Mouse (Mus musculus): ENCODE data around the gene Ppp3cb. TPM values are rescaled to one million over a fixed set of nuclear protein-coding genes. Genes with fewer than 3 reads are reported as not detected.
"Not testable (repeated sequence)": the region's sequence is repeated elsewhere in the genome, so short reads cannot be mapped to it uniquely, and the experiment has no call there.

Ppp3cb gene
- total RNA-seq, 1 experiment: 32.0 TPM

- in situ Hi-C loops (cut with MboI; ENCODE audit: low sequenced_read_pairs in 2 of 2, unreplicated experiment in 2 of 2): loop anchor here in 1 of 2 experiments (5.0 kb wide), 1 partner anchor 81 kb away; the partner anchor contains the start of gene Myoz1
- no peaks in the 10 kb centered on the region for H3K4me1 ChIP-seq (ENCODE audit: control insufficient read depth in 2 of 2, insufficient read depth in 2 of 2, low read length in 2 of 2, poor library complexity in 1 of 2)
- no peak overlapping the region for H3K4me3 ChIP-seq (ENCODE audit: insufficient read depth in 1 of 2, low read depth in 1 of 2, low read length in 2 of 2, poor library complexity in 1 of 2, severe bottlenecking in 1 of 2)
- peak; percentile 54 for DNase-seq (ENCODE audit: low read depth, low spot score)
- H3K9ac ChIP-seq (ENCODE audit: insufficient read depth, low read depth, low read length, poor library complexity, severe bottlenecking): no peak overlapping the region
- H3K27ac ChIP-seq (ENCODE audit: insufficient read depth, low read depth, low read length, poor library complexity, severe bottlenecking): no peak overlapping the region
- peaks cover 4% of the 10 kb centered on the region; the same call in 1 of the 2 replicates for H3K36me3 ChIP-seq (ENCODE audit: control insufficient read depth, insufficient read depth, low read length, poor library complexity, severe bottlenecking)
- peak; percentile 75; the same call in 1 of the 2 replicates for TF ChIP-seq ZC3H11A (IDR thresholded peaks at IDR 0.05; ENCODE audit: borderline replicate concordance, low read depth, low read length)
- TF ChIP-seq CHD2 (IDR thresholded peaks at IDR 0.05; ENCODE audit: low read depth, low read length): no peak
- no peaks in the 10 kb centered on the region for H3K9me3 ChIP-seq (ENCODE audit: control insufficient read depth, insufficient read depth, low read depth, low read length)
Measured at GRCm38 (mm10) chr14:20576179-20576578, 29.8 kb upstream of the Ppp3cb start.

- in situ Hi-C loops (cut with MboI; ENCODE audit: low sequenced_read_pairs in 2 of 2, unreplicated experiment in 2 of 2): not testable (repeated sequence)
Measured at GRCm38 (mm10) chr14:20573196-20573595, 26.8 kb upstream of the Ppp3cb start.

GRCm38 (mm10) chr14:20565256-20566021 is 19.1 kb upstream of the Ppp3cb start:
- H3K36me3 ChIP-seq (ENCODE audit: control insufficient read depth, insufficient read depth, low read length, poor library complexity, severe bottlenecking): peaks cover 18% of the 10 kb centered on the region
- no peak for DNase-seq (ENCODE audit: low read depth, low spot score)

More at GRCm38 (mm10) chr14:20573196-20573595, 26.8 kb upstream of the Ppp3cb start:
- not testable (repeated sequence) for H3K36me3 ChIP-seq (ENCODE audit: control insufficient read depth, insufficient read depth, low read length, poor library complexity, severe bottlenecking); H3K4me1 ChIP-seq (ENCODE audit: control insufficient read depth in 2 of 2, insufficient read depth in 2 of 2, low read length in 2 of 2, poor library complexity in 1 of 2); H3K4me3 ChIP-seq (ENCODE audit: insufficient read depth in 1 of 2, low read depth in 1 of 2, low read length in 2 of 2, poor library complexity in 1 of 2, severe bottlenecking in 1 of 2); DNase-seq (ENCODE audit: low read depth, low spot score); H3K27ac ChIP-seq (ENCODE audit: insufficient read depth, low read depth, low read length, poor library complexity, severe bottlenecking); H3K9ac ChIP-seq (ENCODE audit: insufficient read depth, low read depth, low read length, poor library complexity, severe bottlenecking); H3K9me3 ChIP-seq (ENCODE audit: control insufficient read depth, insufficient read depth, low read depth, low read length)

GRCm38 (mm10) chr14:20564692-20565091 is 18.3 kb upstream of the Ppp3cb start:
- Histone ChIP-seq H3K9me3 (ENCODE audit: control insufficient read depth, insufficient read depth, low read depth, low read length) (no peaks in the 10 kb centered on the region), H3K36me3 (ENCODE audit: control insufficient read depth, insufficient read depth, low read length, poor library complexity, severe bottlenecking) (peaks cover 16% of the 10 kb centered on the region), H3K9ac (ENCODE audit: insufficient read depth, low read depth, low read length, poor library complexity, severe bottlenecking) (no peak overlapping the region), H3K27ac (ENCODE audit: insufficient read depth, low read depth, low read length, poor library complexity, severe bottlenecking) (no peak overlapping the region), H3K4me1 (ENCODE audit: control insufficient read depth in 2 of 2, insufficient read depth in 2 of 2, low read length in 2 of 2, poor library complexity in 1 of 2) (no peaks in the 10 kb centered on the region), H3K4me3 (ENCODE audit: insufficient read depth in 1 of 2, low read depth in 1 of 2, low read length in 2 of 2, poor library complexity in 1 of 2, severe bottlenecking in 1 of 2) (no peak overlapping the region)
- in situ Hi-C loops (cut with MboI; ENCODE audit: low sequenced_read_pairs in 2 of 2, unreplicated experiment in 2 of 2): no loop called here
- no peak for TF ChIP-seq HCFC1 (IDR thresholded peaks at IDR 0.05; ENCODE audit: borderline replicate concordance, insufficient read depth, low read length)
- TF ChIP-seq ZNF384 (IDR thresholded peaks at IDR 0.05; ENCODE audit: low read depth, low read length): no peak
- TF ChIP-seq MAFK (IDR thresholded peaks at IDR 0.05; ENCODE audit: insufficient read depth, low read depth, low read length): no peak
- no peak for TF ChIP-seq ZC3H11A (IDR thresholded peaks at IDR 0.05; ENCODE audit: borderline replicate concordance, low read depth, low read length)
- DNase-seq (ENCODE audit: low read depth, low spot score): no peak

More at GRCm38 (mm10) chr14:20565256-20566021, 19.1 kb upstream of the Ppp3cb start:
- Histone ChIP-seq H3K9ac (ENCODE audit: insufficient read depth, low read depth, low read length, poor library complexity, severe bottlenecking) (no peak overlapping the region), H3K4me1 (ENCODE audit: control insufficient read depth in 2 of 2, insufficient read depth in 2 of 2, low read length in 2 of 2, poor library complexity in 1 of 2) (no peaks in the 10 kb centered on the region), H3K9me3 (ENCODE audit: control insufficient read depth, insufficient read depth, low read depth, low read length) (no peaks in the 10 kb centered on the region), H3K27ac (ENCODE audit: insufficient read depth, low read depth, low read length, poor library complexity, severe bottlenecking) (no peak overlapping the region), H3K4me3 (ENCODE audit: insufficient read depth in 1 of 2, low read depth in 1 of 2, low read length in 2 of 2, poor library complexity in 1 of 2, severe bottlenecking in 1 of 2) (no peak overlapping the region)
- in situ Hi-C loops (cut with MboI; ENCODE audit: low sequenced_read_pairs in 2 of 2, unreplicated experiment in 2 of 2): no loop called here
- TF ChIP-seq MAFK (IDR thresholded peaks at IDR 0.05; ENCODE audit: insufficient read depth, low read depth, low read length) (no peak), ZNF384 (IDR thresholded peaks at IDR 0.05; ENCODE audit: low read depth, low read length) (no peak), HCFC1 (IDR thresholded peaks at IDR 0.05; ENCODE audit: borderline replicate concordance, insufficient read depth, low read length) (no peak), CHD2 (IDR thresholded peaks at IDR 0.05; ENCODE audit: low read depth, low read length) (no peak), ZC3H11A (IDR thresholded peaks at IDR 0.05; ENCODE audit: borderline replicate concordance, low read depth, low read length) (no peak)

- Histone ChIP-seq H3K36me3 (ENCODE audit: control insufficient read depth, insufficient read depth, low read length, poor library complexity, severe bottlenecking) (peaks cover 14% of the 10 kb centered on the region), H3K9me3 (ENCODE audit: control insufficient read depth, insufficient read depth, low read depth, low read length) (no peaks in the 10 kb centered on the region), H3K9ac (ENCODE audit: insufficient read depth, low read depth, low read length, poor library complexity, severe bottlenecking) (no peak overlapping the region), H3K4me1 (ENCODE audit: control insufficient read depth in 2 of 2, insufficient read depth in 2 of 2, low read length in 2 of 2, poor library complexity in 1 of 2) (no peaks in the 10 kb centered on the region), H3K27ac (ENCODE audit: insufficient read depth, low read depth, low read length, poor library complexity, severe bottlenecking) (no peak overlapping the region), H3K4me3 (ENCODE audit: insufficient read depth in 1 of 2, low read depth in 1 of 2, low read length in 2 of 2, poor library complexity in 1 of 2, severe bottlenecking in 1 of 2) (no peak overlapping the region)
- TF ChIP-seq MAFK (IDR thresholded peaks at IDR 0.05; ENCODE audit: insufficient read depth, low read depth, low read length) (no peak), HCFC1 (IDR thresholded peaks at IDR 0.05; ENCODE audit: borderline replicate concordance, insufficient read depth, low read length) (no peak), CHD2 (IDR thresholded peaks at IDR 0.05; ENCODE audit: low read depth, low read length) (no peak), ZC3H11A (IDR thresholded peaks at IDR 0.05; ENCODE audit: borderline replicate concordance, low read depth, low read length) (no peak), ZNF384 (IDR thresholded peaks at IDR 0.05; ENCODE audit: low read depth, low read length) (no peak)
- DNase-seq (ENCODE audit: low read depth, low spot score): no peak
- in situ Hi-C loops (cut with MboI; ENCODE audit: low sequenced_read_pairs in 2 of 2, unreplicated experiment in 2 of 2): no loop called here
Measured at GRCm38 (mm10) chr14:20561897-20562296, 15.5 kb upstream of the Ppp3cb start.

Measured in ES-E14 (cell line).